Mouse (Mus musculus): ENCODE data around the gene 9330159F19Rik. TPM values are rescaled to one million over a fixed set of nuclear protein-coding genes. Genes with fewer than 3 reads are reported as not detected.

9330159F19Rik gene
- polyA plus RNA-seq, 1 experiment, result 3.2 TPM

Other genes starting within 250 kb of the 9330159F19Rik start
- not detected in 2 replicates for gene 2310057J18Rik, start 225.3 kb upstream of the 9330159F19Rik start, polyA plus RNA-seq (2012; rRNA removed)
- gene Soga3, start 67.8 kb upstream of the 9330159F19Rik start, polyA plus RNA-seq (2012; rRNA removed), result 0.07 and 0.13 TPM in 2 replicates
- gene Gm49353, start 12.7 kb upstream of the 9330159F19Rik start, polyA plus RNA-seq (2012; rRNA removed), result not detected in 2 replicates
- 17.9 and 21.0 TPM in 2 replicates for gene Echdc1, start 101.6 kb downstream of the 9330159F19Rik start, polyA plus RNA-seq (2012; rRNA removed)
- 24.6 and 26.4 TPM in 2 replicates for gene Rnf146, start 150.8 kb downstream of the 9330159F19Rik start, polyA plus RNA-seq (2012; rRNA removed)